Mouse (Mus musculus) liver, embryonic 14.5 days (tissue): ENCODE results near the gene Ezh1.

Source experiments
- CTCF ChIP-seq: IDR thresholded peaks from 2 replicates; pipeline ENCODE4 v1.5.1; 2016; ENCODE audit warnings: antibody characterized with exemption, low read depth, control low read depth
- EP300 ChIP-seq: IDR thresholded peaks from 2 replicates; pipeline ENCODE4 v1.6.1; 2016; ENCODE audit warnings: antibody characterized with exemption, low read depth

DNA sequence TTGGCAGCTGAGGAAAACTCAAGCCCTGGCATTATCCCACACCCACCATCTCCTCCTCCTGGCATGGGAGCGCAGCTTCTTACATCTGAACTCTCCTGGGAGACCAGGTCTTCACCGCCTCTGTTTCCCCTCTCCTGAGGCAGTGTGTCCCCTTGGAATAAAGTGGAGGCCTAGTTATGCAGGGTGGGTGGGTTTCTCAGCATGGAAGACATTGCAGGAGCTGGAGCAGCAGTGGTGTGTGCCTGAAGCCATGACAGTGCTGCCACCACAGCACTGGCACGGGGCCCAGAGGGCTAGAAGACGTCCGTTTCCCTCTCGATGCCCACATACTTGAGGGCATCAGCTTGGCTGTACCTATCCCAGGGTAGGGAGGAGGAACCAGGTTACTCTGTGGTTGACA is 33.6 kb downstream of the Ezh1 start:
- TF ChIP-seq CTCF (no peak), EP300 (no peak)
